Mouse (Mus musculus) cerebellum, adult 2 months (tissue): Measurements from ENCODE around the gene Tapt1. TPM values are rescaled to one million over a fixed set of nuclear protein-coding genes. Genes with fewer than 3 reads are reported as not detected.
A peak's percentile ranks its signal among the peaks of the same experiment; 100 is the strongest.
"Not testable (repeated sequence)": the region's sequence is repeated elsewhere in the genome, so short reads cannot be mapped to it uniquely, and the experiment has no call there.

Source experiments
- DNase-seq, 2 experiments: peaks; one replicate each; pipeline ENCODE4 v3.0.0; 2021
- H3K27ac ChIP-seq: fragments of 200-500 bp; 2 replicates; pipeline ENCODE4 v1.5.1; 2012; ENCODE audit warnings: low read length, control low read depth, inconsistent platforms; ENCODE audit not compliant: insufficient read depth
- H3K27me3 ChIP-seq: fragments of 200-500 bp; 2 replicates; pipeline ENCODE4 v1.6.1; 2012; ENCODE audit warnings: inconsistent platforms, mild to moderate bottlenecking, low read length, moderate library complexity; ENCODE audit not compliant: control insufficient read depth, insufficient read depth
- H3K4me1 ChIP-seq: fragments of 200-500 bp; 2 replicates; pipeline ENCODE4 v1.6.1; 2011; ENCODE audit warnings: low read length; ENCODE audit not compliant: control insufficient read depth, insufficient read depth
- H3K4me3 ChIP-seq: fragments of 200-500 bp; replicated peaks from 2 replicates; pipeline ENCODE3; 2011; ENCODE audit warnings: mild to moderate bottlenecking, low read depth, low read length, control low read depth; ENCODE audit not compliant: insufficient read depth
- CTCF ChIP-seq: fragments of 200-500 bp; IDR thresholded peaks from 2 replicates; pipeline ENCODE4 v1.5.1; 2011; ENCODE audit warnings: low read depth, mild to moderate bottlenecking, control low read depth, low read length, moderate library complexity, borderline replicate concordance; ENCODE audit not compliant: insufficient read depth
- POLR2A ChIP-seq: fragments of 200-500 bp; IDR thresholded peaks from 2 replicates; pipeline ENCODE4 v1.6.1; 2011; ENCODE audit warnings: low read length, control low read depth, borderline replicate concordance; ENCODE audit not compliant: insufficient read depth
- WGBS: fragments of 180-500 bp; shearing (Covaris S2); methylation state at CpG from one replicate; pipeline ENCODE4 v1.1.7; 2018; 5-methylcytosine and 5-hydroxymethylcytosine counted together
- polyA plus RNA-seq: library from polyadenylated mRNA; depleted of rRNA; stranded (reverse); fragments of >200 nt; gene quantifications from 2 replicates; pipeline ENCODE4 v1.2.3, GENCODE M21; 2012; rRNA removed

Tapt1 gene
- 79.6 and 86.3 TPM in 2 replicates for polyA plus RNA-seq

DNA sequence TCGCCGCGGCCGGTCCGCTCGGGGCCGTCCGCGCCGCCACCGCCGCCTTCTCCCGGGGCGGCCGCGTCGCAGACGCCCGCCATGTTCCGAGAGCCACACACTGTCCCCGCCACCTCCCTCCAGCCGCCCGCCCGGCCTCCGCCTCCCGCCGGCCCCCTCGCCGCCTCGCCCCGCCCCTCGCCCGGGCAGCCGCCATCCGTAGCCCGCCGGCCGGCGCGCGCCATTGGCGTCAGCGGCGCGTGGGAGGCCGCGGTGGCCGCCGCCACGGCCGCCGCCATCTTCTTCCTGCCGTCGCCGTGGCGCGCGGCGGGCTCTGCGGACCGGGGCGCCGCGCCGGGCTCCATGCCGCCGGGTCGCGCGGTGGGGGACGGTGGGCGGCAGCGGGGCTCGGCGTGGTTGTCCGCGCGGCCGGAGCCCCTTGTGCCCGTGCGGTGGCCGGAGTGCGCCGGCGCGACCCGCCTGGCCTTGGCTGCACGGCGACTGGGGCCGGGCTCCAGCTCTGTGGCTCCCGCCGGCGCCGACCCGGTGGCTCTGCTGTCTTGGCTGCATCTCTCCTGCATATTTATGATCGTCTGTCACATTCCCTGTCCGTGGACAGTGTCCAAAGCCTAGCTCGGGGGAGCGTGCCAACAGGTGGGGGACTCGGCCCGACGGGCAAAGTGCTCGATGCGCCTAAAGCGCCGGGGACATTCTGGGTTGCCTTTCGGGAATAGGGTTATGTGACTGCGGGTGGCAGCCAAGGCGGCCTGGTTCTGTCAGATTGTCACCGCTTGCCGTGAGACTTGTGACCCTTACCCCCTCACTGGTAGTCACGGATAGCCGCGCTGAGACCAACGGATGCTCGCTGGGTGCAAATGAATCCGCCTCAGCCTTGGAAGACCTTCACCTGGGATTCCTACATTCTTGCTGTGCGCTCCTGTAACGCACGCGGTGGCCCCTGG is at the start of gene Tapt1:
Gene Tapt1 (minus strand): TSS at position 106 of the 941 bp plus-strand sequence.
- WGBS: under 1% methylated on average over 94 of the region's 121 CpGs
- peaks cover 9% of the 10 kb centered on the region; the same call in 1 of the 2 replicates for H3K4me1 ChIP-seq
- TF ChIP-seq CTCF (no peak), POLR2A (peak; percentile 49)
- peak within 1 kb of the TSS; percentile 85 for H3K4me3 ChIP-seq
- peak; percentile 90 to 91 for DNase-seq
- H3K27ac ChIP-seq: peak within 1 kb of the TSS; percentile 97
- H3K27me3 ChIP-seq: no peaks in the 10 kb centered on the region

GRCm38 (mm10) chr5:44271564-44271963 is 45.1 kb upstream of the Tapt1 start:
- H3K4me3 ChIP-seq: no peak overlapping the region
- no peaks in the 10 kb centered on the region for H3K4me1 ChIP-seq
- no peaks in the 10 kb centered on the region for H3K27me3 ChIP-seq
- H3K27ac ChIP-seq: no peak overlapping the region
- TF ChIP-seq POLR2A (no peak), CTCF (no peak)
- WGBS: 81% methylated on average over 4 of the region's 4 CpGs
- DNase-seq: no peak

GRCm38 (mm10) chr5:44268524-44268923 is 42.1 kb upstream of the Tapt1 start:
- not testable (repeated sequence) for H3K27me3 ChIP-seq, H3K4me3 ChIP-seq, H3K27ac ChIP-seq, H3K4me1 ChIP-seq
- WGBS: 52% methylated on average over 3 of the region's 3 CpGs
- DNase-seq: peak; percentile 35 to 62
- peak; percentile 47 for TF ChIP-seq CTCF

GRCm38 (mm10) chr5:44261691-44262090 is 35.3 kb upstream of the Tapt1 start:
- no peaks in the 10 kb centered on the region for H3K4me1 ChIP-seq
- 40% methylated on average over 4 of the region's 5 CpGs for WGBS
- no peak overlapping the region for H3K27ac ChIP-seq
- TF ChIP-seq CTCF (no peak), POLR2A (no peak)
- H3K4me3 ChIP-seq: no peak overlapping the region
- no peak for DNase-seq
- no peaks in the 10 kb centered on the region for H3K27me3 ChIP-seq

DNA sequence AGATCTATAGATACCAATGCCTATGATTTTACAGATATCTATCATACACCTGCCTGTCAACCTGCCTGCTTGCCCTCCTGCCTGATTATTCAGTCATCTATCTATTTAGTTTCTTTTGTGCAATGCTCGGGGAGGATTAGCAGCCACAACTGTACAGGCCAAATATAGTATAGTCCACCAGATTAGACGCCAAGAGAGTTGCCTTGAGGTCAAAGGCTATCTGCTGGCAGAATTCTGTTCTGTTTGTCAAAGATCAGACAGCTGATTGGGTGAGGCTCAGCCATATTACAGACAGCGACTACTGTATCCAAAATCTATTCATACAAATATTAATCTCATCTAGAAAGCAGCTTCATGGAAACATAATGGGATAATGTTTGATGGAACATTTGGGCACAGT is 34.7 kb upstream of the Tapt1 start:
- H3K4me3 ChIP-seq: no peak overlapping the region
- no peak for DNase-seq
- no peaks in the 10 kb centered on the region for H3K27me3 ChIP-seq
- H3K4me1 ChIP-seq: no peaks in the 10 kb centered on the region
- no peak overlapping the region for H3K27ac ChIP-seq
- TF ChIP-seq CTCF (no peak), POLR2A (no peak)
- WGBS: 82% methylated on average over 3 of the region's 3 CpGs

- 10% methylated on average over 3 of the region's 3 CpGs for WGBS
- Histone ChIP-seq H3K4me3 (no peak overlapping the region), H3K27ac (no peak overlapping the region), H3K27me3 (no peaks in the 10 kb centered on the region), H3K4me1 (no peaks in the 10 kb centered on the region)
- TF ChIP-seq CTCF: no peak
- DNase-seq: no peak
Measured at GRCm38 (mm10) chr5:44259678-44260077, 33.3 kb upstream of the Tapt1 start.

DNA sequence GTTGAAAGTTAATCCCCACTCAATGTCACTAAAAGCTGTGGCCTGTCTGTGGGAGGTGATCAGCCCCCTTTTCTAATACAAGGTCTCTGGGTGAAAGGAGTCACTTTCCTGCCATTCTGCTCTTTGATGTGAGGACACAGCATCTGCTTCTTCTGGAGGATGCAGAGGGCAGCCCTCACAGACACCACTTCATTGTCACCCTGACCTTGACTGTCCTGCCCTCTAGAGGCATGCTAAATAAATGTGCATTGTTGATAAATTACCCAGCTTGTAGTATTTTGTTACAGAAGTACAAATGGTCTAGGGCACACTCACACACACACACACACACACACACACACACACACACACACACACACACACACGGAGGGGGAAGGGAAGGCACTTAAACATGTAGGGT is 31.7 kb upstream of the Tapt1 start:
- H3K27me3 ChIP-seq: no peaks in the 10 kb centered on the region
- no peak for TF ChIP-seq POLR2A
- TF ChIP-seq CTCF: peak; percentile 73
- 58% methylated on average over 1 of the region's 1 CpGs for WGBS
- H3K27ac ChIP-seq: no peak overlapping the region
- no peak overlapping the region for H3K4me3 ChIP-seq
- no peaks in the 10 kb centered on the region for H3K4me1 ChIP-seq
- DNase-seq: peak in 1 of 2 experiments; percentile 37

GRCm38 (mm10) chr5:44257401-44257800 is 31.0 kb upstream of the Tapt1 start:
- DNase-seq: no peak

More at GRCm38 (mm10) chr5:44257401-44257800, 31.0 kb upstream of the Tapt1 start:
- Histone ChIP-seq H3K27me3 (no peaks in the 10 kb centered on the region), H3K4me3 (no peak overlapping the region), H3K4me1 (no peaks in the 10 kb centered on the region), H3K27ac (no peak overlapping the region)
- TF ChIP-seq POLR2A (no peak), CTCF (no peak)
- 69% methylated on average over 4 of the region's 4 CpGs for WGBS
